Mouse (Mus musculus) stomach, postnatal 0 days (tissue): ENCODE measurements around the gene Mitd1.

Source experiments
- CTCF ChIP-seq: IDR thresholded peaks from 2 replicates; pipeline ENCODE4 v1.5.1; 2016; ENCODE audit warnings: antibody characterized with exemption, low read depth, mild to moderate bottlenecking, moderate library complexity
- EP300 ChIP-seq: optimal IDR thresholded peaks from 2 replicates; pipeline ENCODE3; 2016; ENCODE audit warnings: antibody characterized with exemption

- TF ChIP-seq CTCF (no peak), EP300 (no peak)
Measured at GRCm38 (mm10) chr1:37846878-37847277, 43.3 kb downstream of the Mitd1 start.
